Mouse (Mus musculus) spleen, adult 10 weeks (tissue): ENCODE data around the gene Zranb1. TPM values are rescaled to one million over a fixed set of nuclear protein-coding genes. Genes with fewer than 3 reads are reported as not detected.

Experiments used
- polyA plus RNA-seq: library from polyadenylated mRNA; stranded (reverse); fragments of 350-450 nt; fragmentation: Illumina TruSeq; extraction: RNeasy Lipid Tissue Mini Kit (QIAGEN cat#74804); gene quantifications from one replicate; pipeline ENCODE4 v1.2.3, GENCODE M21; 2015; ENCODE audit warnings: low replicate concordance; ENCODE audit not compliant: insufficient read depth

Gene Zranb1
- polyA plus RNA-seq: 38.9 TPM

DNA sequence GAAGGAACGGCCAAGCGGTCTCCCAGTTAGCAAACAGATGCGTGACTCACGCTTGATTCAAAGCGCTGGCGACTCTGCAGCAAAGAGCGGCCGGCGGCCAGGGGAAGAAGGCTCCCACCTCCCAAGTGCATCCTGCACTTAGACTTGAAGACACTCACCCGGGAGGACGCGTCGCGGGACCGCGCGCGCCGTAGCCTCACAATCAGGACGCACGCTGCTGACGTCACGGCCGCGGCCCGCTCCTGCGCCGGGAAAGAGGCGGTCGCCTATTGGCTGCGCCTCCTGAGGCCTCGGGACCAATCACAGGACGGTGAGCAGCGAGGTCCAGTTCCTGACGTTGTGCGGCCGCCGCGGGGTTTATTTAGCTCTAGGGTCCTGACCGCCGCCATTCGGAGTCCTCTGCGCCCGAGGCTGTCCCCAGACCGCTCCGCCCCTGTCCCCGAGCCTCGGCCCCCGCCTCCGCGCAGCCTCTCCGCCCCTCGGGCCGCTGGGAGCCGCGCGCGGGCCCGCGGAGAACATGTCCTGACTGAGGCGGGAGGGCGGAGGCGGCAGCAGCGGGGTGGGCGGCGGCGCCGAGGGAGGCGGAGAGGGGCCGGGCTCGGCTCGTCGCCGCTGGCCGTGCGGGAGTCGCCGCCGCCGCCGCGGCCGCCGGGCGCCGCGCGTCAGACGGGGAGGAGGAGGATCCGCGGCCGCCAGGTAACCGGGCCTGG is at the start of gene Zranb1:
Zranb1 (plus strand) TSS at position 293 of the 710 bp plus-strand sequence.

Other genes with a start within 250 kb of the Zranb1 start
- 28.2 TPM for gene Fam53b, start 117.3 kb upstream of the Zranb1 start, polyA plus RNA-seq
- 36.0 TPM for gene Eef1akmt2, start 78.5 kb upstream of the Zranb1 start, polyA plus RNA-seq
- gene Abraxas2, start 71.9 kb upstream of the Zranb1 start, polyA plus RNA-seq: 47.0 TPM
- gene Fgfr2, start 192.2 kb downstream of the Zranb1 start, polyA plus RNA-seq: 9.3 TPM
- 14.1 TPM for gene Ctbp2, start 193.2 kb downstream of the Zranb1 start, polyA plus RNA-seq